Mouse (Mus musculus) adrenal gland, adult 2 months (tissue): ENCODE measurements around the gene Tgfbrap1. TPM values are rescaled to one million over a fixed set of nuclear protein-coding genes. Genes with fewer than 3 reads are reported as not detected.
"Not testable (repeated sequence)": the region's sequence is repeated elsewhere in the genome, so short reads cannot be mapped to it uniquely, and the experiment has no call there.

Experiments used
- DNase-seq: peaks from one replicate; pipeline ENCODE4 v3.0.0; 2021
- long read RNA-seq: library from polyadenylated mRNA; stranded (forward); transcript quantifications from one replicate; pipeline ENCODE4 v2.0.0, GENCODE M21; 2021
- polyA plus RNA-seq: library from polyadenylated mRNA; depleted of rRNA; stranded (reverse); fragments of >200 nt; gene quantifications from 2 replicates; pipeline ENCODE4 v1.2.3, GENCODE M21; 2012; rRNA removed
- total RNA-seq, 2 experiments: library from RNA; stranded (reverse); gene quantifications; 2 replicates each; pipeline ENCODE4 v1.2.3; 2021

The Tgfbrap1 gene
- total RNA-seq, result 10 to 100 TPM; 31.7 to 32.2 TPM
- 20.4 and 21.2 TPM in 2 replicates for polyA plus RNA-seq
- long read RNA-seq, full-length matches to known transcripts, result 13 of 19 reads
- long read RNA-seq, partial matches to known transcripts, result 3 of 19 reads
- long read RNA-seq, other reads (novel, unspliced or antisense), result 3 of 19 reads

GRCm38 (mm10) chr1:43098031-43098984, at the start of gene Tgfbrap1, which contains the start of gene AI597479:
Gene Tgfbrap1 (minus strand): TSS chr1:43098637.
Gene AI597479 (plus strand): TSS chr1:43098710.
- peak; percentile 95 for DNase-seq

- DNase-seq, result no peak
These were observed 49.0 kb upstream of the Tgfbrap1 start for GRCm38 (mm10) chr1:43147474-43147873.

- DNase-seq, result no peak
These were observed 47.0 kb upstream of the Tgfbrap1 start for GRCm38 (mm10) chr1:43145388-43145787.

GRCm38 (mm10) chr1:43144338-43144906, 46.0 kb upstream of the Tgfbrap1 start:
- DNase-seq, result peak; percentile 54

DNA sequence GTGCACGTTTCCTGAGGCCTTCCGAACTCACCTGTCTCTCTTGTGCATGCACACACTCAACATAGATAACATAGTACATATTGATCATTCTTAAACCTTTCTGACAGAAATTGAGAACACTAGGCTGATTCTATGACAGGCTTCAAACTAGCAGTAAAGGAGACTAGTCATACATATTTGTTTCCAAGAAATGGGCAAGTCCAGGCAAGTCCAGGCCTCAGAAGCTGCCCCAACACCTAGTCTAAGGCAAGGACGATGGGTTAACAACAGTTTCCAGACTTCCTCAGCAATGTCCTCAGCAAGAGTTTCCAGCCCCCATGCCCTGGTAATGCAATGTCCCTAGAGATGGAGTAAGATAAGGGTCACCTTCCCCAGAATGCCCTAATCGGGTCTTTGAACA, 45.4 kb upstream of the Tgfbrap1 start:
- DNase-seq, result no peak

DNA sequence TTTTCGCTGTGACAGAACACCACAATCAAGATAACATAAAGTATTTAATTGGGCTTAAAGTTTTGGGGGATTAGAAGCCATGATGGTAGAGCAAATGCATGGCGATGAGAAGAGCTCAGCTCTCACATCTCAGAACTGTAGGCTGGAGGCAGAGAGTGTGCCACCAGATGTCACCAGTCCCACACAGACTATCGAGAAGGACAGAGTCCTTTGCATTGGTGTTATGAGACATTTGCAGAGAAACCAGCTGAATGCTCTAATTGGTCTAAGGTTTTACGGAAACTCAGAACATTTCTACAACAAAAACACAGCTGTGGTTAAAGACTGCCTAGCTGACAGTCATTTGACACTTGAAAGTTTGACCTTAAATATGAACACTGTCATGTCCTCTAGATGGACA, 44.8 kb upstream of the Tgfbrap1 start:
- peak; percentile 27 for DNase-seq

DNA sequence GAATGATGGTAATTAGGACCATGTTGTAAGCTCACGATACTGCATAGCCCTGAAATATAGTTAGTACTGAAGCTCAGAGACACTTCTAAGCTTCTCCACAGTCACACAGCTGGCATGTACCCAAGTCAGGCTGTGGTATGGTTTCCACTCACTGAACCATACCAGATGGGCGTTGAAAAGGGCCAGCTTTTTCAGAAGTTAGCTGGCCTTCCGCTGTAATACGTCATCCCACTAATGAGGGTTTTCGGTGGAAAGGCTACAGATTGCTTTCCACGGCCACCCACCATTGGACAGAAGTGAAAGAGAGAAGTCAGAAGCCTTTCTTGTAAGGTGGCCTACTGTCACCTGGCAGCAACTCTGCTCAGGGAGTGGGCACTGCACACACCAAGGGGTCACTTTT, 44.4 kb upstream of the Tgfbrap1 start:
- no peak for DNase-seq

DNA sequence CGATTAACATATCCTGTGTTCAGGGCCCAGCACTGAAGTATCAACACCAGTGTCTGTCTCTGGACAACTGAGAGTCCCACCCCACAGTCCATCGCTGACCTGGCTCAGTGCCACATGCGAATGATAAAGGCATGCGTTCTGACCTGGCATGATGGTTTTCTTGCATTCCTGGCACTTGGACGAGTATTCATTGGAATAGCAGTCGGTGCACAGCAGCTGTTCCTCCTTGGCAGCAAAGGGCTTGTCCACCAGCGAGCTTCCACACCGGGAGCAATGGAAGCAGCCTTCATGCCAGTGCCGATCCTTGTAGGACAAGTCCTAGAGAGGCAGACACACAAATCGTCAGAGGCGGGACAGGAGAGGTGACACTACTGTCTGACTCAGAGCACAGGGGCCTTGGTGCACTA, 43.1 kb upstream of the Tgfbrap1 start:
- peak; percentile 48 for DNase-seq

DNA sequence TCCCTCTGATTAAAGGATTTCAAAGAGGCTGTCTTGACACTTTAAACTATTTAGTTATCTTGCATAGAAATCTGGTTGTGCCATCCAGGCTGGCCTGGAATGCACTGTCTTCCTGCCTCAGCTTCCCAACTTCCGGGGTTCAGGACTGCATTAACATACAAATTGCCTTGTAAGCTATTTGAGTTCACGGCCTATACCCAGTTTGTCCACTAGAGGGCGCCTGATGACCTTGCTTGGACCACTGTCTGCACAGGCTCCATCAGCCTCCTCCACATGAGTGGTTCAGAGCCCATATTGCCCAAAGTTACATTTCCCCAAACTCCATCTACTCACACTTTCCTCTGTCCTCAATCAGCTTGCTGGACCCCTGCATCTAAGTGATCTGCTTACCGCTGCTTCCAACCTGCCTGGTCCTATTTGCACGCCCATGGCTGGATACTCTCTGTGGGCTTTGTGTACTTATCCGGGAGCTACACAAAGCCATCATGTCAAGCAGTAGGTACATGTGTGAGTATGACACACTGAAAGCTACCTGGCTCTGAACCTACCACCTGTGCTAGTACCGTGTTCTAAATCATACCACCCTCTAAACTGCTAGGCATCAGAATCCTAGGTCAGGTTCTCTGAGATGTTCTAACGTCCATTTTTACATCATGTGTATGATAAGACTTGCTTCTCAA, 41.3 kb upstream of the Tgfbrap1 start:
- DNase-seq, result peak; percentile 82

- DNase-seq, result no peak
These were observed 39.9 kb upstream of the Tgfbrap1 start for GRCm38 (mm10) chr1:43138268-43138812.

DNA sequence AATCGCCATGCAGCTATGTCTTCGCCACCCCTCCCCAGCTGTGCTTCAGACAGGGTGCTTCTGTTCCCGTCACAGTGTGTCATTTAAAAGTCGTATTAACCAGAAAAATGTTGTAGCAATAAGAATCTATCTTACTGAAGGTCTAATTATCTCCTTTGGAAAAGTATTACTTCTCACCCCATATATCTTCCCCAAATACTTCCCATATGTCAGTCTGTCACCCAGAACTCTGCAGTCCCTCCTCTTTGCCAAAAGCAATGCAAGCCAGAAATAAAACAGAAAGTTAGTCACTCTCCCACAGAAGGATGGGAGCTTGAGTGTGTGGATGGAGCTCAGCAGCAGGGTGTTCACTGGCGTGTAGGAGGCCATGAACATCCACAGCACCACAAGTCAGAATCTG, 38.9 kb upstream of the Tgfbrap1 start:
- no peak for DNase-seq

- DNase-seq, result not testable (repeated sequence)
These were observed 38.1 kb upstream of the Tgfbrap1 start for GRCm38 (mm10) chr1:43136488-43137029.

GRCm38 (mm10) chr1:43131591-43131990, 33.2 kb upstream of the Tgfbrap1 start:
- DNase-seq, result no peak

DNA sequence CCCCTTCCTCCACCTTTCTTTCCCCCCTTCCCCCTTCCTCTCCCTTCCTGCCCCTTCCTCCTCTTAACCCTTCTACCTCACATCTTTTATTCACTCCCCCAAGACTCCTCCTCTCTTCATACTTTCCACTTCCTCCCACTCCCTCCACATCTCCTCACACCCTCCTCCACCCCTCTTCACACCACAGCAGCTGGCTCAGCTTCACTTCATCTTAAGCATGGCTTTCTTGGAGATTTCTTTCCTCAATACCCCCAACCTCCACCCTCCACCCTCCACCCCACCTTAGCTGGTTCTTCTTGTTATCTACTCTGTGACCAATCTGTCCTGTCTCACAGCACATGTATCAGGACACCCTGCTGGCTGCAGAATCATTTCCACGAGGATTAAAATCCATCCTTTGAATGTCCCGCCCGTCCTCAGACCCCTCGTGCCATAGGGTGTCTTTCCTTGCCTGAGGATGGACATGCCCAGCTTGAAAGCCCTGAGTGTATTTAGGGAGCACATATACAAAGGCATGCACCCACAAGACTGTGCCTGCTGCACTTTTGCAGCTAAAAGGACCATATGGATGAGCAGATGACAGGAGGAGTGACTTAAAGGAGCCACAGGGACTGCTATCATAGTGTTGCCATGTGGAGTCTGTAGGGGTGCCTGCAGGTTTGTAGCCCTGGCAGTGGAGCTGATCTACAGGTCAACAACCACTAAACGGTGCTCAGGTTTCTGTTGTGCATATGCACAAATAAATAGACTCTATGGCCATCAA, 32.0 kb upstream of the Tgfbrap1 start:
- no peak for DNase-seq

DNA sequence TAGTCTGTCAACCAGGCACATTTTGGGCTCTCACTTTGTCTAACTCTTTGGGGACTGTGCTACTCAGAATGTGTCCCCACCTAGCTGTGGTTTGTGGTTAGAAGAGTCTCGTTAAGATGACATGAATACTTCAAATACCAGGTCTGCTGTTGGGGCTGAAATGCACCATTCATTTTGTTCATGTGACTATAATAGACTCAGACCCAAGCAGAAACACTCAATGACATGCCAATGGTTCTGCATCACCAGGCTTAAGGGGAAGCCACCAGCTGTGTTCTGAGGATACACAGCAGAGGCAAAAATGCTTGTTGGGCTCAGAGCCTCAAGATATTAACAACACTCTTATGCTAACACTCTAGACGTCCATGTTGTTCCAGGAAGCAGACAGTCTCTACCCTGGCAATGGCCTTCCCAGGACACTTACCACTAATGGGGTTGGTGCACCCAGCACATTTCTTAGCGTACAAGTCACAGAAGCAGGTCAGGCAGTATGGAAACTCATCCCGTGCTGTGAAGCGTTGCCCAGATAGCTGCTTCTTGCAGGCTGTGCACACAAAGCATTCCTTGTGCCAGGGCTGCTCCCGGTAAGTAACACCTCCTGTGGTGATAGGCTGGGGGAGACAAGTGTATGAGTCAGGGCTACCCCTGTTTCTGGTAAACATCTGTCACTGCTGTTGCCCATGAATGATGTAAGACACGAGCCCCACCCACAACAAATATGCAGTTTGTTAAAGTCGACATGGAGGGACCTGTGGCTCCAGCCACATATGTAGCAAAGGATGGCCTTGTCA, 29.6 kb upstream of the Tgfbrap1 start:
- no peak for DNase-seq

DNA sequence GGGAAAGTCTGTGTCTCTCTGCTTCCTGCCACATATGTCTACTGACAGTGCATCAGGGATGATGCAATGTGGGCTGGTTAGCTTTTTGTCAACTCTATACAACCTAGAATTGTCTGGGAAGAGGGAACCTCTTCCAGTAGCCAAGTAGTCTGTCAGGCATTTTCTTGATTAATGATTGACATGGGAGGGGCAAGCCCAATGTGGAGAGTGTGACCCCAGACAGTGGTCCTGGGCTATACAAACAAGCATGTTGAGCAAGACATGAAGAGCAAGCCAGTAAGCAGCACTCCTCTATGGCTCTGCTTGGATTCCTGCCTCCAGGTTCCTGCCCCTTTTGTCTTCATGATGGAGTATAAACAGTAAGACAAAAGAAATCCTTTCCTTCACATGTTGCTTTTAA, 28.8 kb upstream of the Tgfbrap1 start:
- DNase-seq, result no peak

DNA sequence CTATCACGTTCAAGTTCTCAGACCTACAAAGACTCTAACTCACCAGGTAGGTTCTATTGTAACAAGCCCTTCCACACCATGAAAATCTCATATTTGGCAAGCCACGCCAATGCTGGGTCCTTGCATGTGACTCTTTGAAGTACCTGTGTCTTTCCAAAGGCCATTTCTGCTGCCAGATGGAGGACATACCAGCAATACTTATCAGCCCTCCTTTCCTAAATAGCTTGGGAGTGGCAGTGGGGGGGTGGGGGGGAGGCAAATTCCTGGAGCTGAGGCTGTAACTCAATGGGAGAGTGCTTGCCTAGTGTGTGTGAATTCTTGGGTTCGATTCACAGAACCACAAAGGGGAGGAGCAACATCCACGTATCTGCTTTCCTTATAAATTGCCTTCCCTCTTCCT, 26.3 kb upstream of the Tgfbrap1 start:
- no peak for DNase-seq

GRCm38 (mm10) chr1:43122616-43123015, 24.2 kb upstream of the Tgfbrap1 start:
- no peak for DNase-seq

DNA sequence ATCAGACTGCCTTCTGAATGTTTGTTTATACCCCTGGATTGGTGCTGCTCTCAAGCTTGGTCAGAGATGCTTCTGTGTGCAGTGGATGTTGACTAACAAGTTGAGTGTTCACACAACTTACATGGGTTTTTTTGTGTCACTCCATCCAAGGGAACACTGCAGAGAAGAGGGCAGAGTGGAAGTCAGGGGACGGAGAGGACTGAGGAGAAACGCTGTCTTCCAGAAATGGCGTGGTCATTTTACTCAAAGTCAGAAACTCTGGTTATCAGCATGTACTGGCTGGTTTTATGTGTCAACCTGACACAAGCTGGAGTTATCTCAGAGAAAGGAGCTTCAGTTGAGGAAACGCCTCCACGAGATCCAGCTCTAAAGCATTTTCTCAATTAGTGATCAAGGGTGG, 22.5 kb upstream of the Tgfbrap1 start:
- no peak for DNase-seq

DNA sequence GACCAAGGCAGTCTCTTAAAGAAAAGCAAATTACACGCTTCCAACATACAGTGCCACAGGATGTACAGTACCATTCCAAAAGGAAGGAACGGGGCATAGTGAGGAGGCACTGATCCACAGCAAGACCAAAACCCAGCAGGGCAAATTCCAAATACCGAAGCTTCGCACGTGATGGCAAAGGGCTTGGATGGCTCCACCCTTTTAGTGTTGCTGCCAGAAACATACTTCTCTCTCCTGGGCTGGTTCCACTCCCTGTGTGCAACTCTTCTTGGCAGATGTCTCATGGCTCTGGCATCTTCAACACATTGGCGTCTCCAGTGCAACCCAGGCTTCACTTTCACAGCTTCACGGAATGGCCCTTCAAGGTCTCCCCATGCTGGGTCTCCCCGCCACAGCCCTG, 19.0 kb upstream of the Tgfbrap1 start:
- DNase-seq, result no peak
